Mouse (Mus musculus) liver, postnatal 0 days (tissue): ENCODE results near the gene Ndp. TPM values are rescaled to one million over a fixed set of nuclear protein-coding genes. Genes with fewer than 3 reads are reported as not detected.

Source experiments
- ATAC-seq: fragments of 200-750 bp; cut with Nextera tagmentation; 2 replicates; pipeline ENCODE4 v1.8.0; 2017; ENCODE audit warnings: mild to moderate bottlenecking, moderate library complexity
- DNase-seq: peaks from one replicate; pipeline ENCODE4 v3.0.0-alpha.2; 2016
- H3K27ac ChIP-seq: fragments of 300-500 bp; sonication (generic); 2 replicates; pipeline ENCODE4 v1.5.1; 2014; ENCODE audit warnings: antibody characterized with exemption, moderate library complexity, mild to moderate bottlenecking, low read depth
- H3K27me3 ChIP-seq: fragments of 300-500 bp; sonication (generic); 2 replicates; pipeline ENCODE4 v1.6.1; 2014; ENCODE audit warnings: low read length, control low read depth, mixed read lengths; ENCODE audit not compliant: insufficient read depth
- H3K36me3 ChIP-seq: fragments of 300-500 bp; sonication (generic); replicated peaks from 2 replicates; pipeline ENCODE4 v1.6.1; 2014; ENCODE audit warnings: mild to moderate bottlenecking, control low read depth, low read length, moderate library complexity, mixed read lengths; ENCODE audit not compliant: insufficient read depth
- H3K4me1 ChIP-seq: fragments of 300-500 bp; sonication (generic); 2 replicates; pipeline ENCODE4 v1.6.1; 2014; ENCODE audit warnings: antibody characterized with exemption, mild to moderate bottlenecking, control low read depth; ENCODE audit not compliant: insufficient read depth
- H3K4me2 ChIP-seq: fragments of 300-500 bp; sonication (generic); 2 replicates; pipeline ENCODE4 v1.6.1; 2014; ENCODE audit warnings: low read depth, mild to moderate bottlenecking, low read length, moderate library complexity, mixed read lengths
- H3K4me3 ChIP-seq: fragments of 300-500 bp; sonication (generic); 2 replicates; pipeline ENCODE4 v1.5.1; 2014; ENCODE audit warnings: low read depth, low read length
- H3K9ac ChIP-seq: fragments of 300-500 bp; sonication (generic); replicated peaks from 2 replicates; pipeline ENCODE4 v1.6.1; 2014; ENCODE audit warnings: mild to moderate bottlenecking, moderate library complexity
- H3K9me3 ChIP-seq: fragments of 300-500 bp; sonication (generic); 2 replicates; pipeline ENCODE4 v1.6.1; 2016; ENCODE audit warnings: mild to moderate bottlenecking, control low read depth, low read length, mixed read lengths
- CTCF ChIP-seq: sonication (generic); IDR thresholded peaks from 2 replicates; pipeline ENCODE4 v1.5.1; 2016; ENCODE audit warnings: antibody characterized with exemption, low read depth
- EP300 ChIP-seq: IDR thresholded peaks from 2 replicates; pipeline ENCODE4 v1.6.1; 2016; ENCODE audit warnings: antibody characterized with exemption, low read depth, mild to moderate bottlenecking
- WGBS: fragments of 180-500 bp; shearing (Covaris S2); extraction: QIAGEN DNeasy Blood & Tissue Kit; methylation state at CpG from one replicate; pipeline ENCODE4 v1.1.7; 2014; ENCODE audit not compliant: insufficient replicate concordance; 5-methylcytosine and 5-hydroxymethylcytosine counted together
- polyA plus RNA-seq: library from polyadenylated mRNA; unstranded; fragments of >200 nt; fragmentation: Nextera tagmentation; extraction: Ambion mirVana; gene quantifications from 2 replicates; pipeline ENCODE4 v1.2.1, GENCODE M21; 2015

The Ndp gene
- polyA plus RNA-seq, result not detected in 2 replicates

GRCm38 (mm10) chrX:16911241-16911873 lies at the start of gene Ndp:
TSS of gene Ndp (minus strand) at chrX:16911774.
- 14% methylated on average over 13 of the region's 13 CpGs for WGBS
- TF ChIP-seq CTCF, result no peak
- TF ChIP-seq EP300, result no peak
- peaks cover 2% of the 10 kb centered on the region; the same call in 1 of the 2 replicates for H3K27me3 ChIP-seq
- no peak within 1 kb of the TSS for H3K4me2 ChIP-seq
- no peak within 1 kb of the TSS for H3K9ac ChIP-seq
- ATAC-seq (no peak), DNase-seq (no peak)
- H3K9me3 ChIP-seq, result no peaks in the 10 kb centered on the region
- no peaks in the 10 kb centered on the region for H3K4me1 ChIP-seq
- H3K27ac ChIP-seq, result no peak within 1 kb of the TSS
- H3K36me3 ChIP-seq, result no peaks in the 10 kb centered on the region
- H3K4me3 ChIP-seq, result no peak within 1 kb of the TSS

GRCm38 (mm10) chrX:16954767-16955166 lies 43.2 kb upstream of the Ndp start:
- WGBS, result 56% methylated on average over 2 of the region's 2 CpGs
- DNase-seq (no peak), ATAC-seq (no peak)

GRCm38 (mm10) chrX:16918006-16918405 lies 6.4 kb upstream of the Ndp start:
- no peak for ATAC-seq
- no peak overlapping the region for H3K4me3 ChIP-seq
- TF ChIP-seq CTCF, result no peak
- TF ChIP-seq EP300, result no peak
- no peaks in the 10 kb centered on the region for H3K9me3 ChIP-seq
- H3K9ac ChIP-seq, result no peak overlapping the region
- DNase-seq, result no peak
- H3K4me2 ChIP-seq, result no peak overlapping the region
- no peaks in the 10 kb centered on the region for H3K4me1 ChIP-seq
- no peak overlapping the region for H3K27ac ChIP-seq
- 0 out of 2 replicates have a peak, but pooled peaks cover 2% of the 10 kb centered on the region for H3K27me3 ChIP-seq
- no peaks in the 10 kb centered on the region for H3K36me3 ChIP-seq

More at GRCm38 (mm10) chrX:16954767-16955166, 43.2 kb upstream of the Ndp start:
- Histone ChIP-seq H3K27me3 (no peaks in the 10 kb centered on the region), H3K4me3 (no peak overlapping the region), H3K36me3 (no peaks in the 10 kb centered on the region), H3K9me3 (no peaks in the 10 kb centered on the region), H3K4me2 (no peak overlapping the region), H3K9ac (no peak overlapping the region), H3K4me1 (no peaks in the 10 kb centered on the region), H3K27ac (no peak overlapping the region)
- no peak for TF ChIP-seq EP300
- no peak for TF ChIP-seq CTCF

- Histone ChIP-seq H3K9ac (no peak overlapping the region), H3K27ac (no peak overlapping the region), H3K4me3 (no peak overlapping the region), H3K9me3 (no peaks in the 10 kb centered on the region), H3K36me3 (no peaks in the 10 kb centered on the region), H3K4me1 (no peaks in the 10 kb centered on the region), H3K4me2 (no peak overlapping the region), H3K27me3 (peaks cover 2% of the 10 kb centered on the region; the same call in 1 of the 2 replicates)
- 39% methylated on average over 1 of the region's 1 CpGs for WGBS
- DNase-seq (no peak), ATAC-seq (no peak)
- TF ChIP-seq EP300, result no peak
- no peak for TF ChIP-seq CTCF
Observed at GRCm38 (mm10) chrX:16913118-16913517, 1.5 kb upstream of the Ndp start.

- H3K4me1 ChIP-seq, result no peaks in the 10 kb centered on the region
- no peak overlapping the region for H3K4me3 ChIP-seq
- H3K9me3 ChIP-seq, result no peaks in the 10 kb centered on the region
- ATAC-seq, result no peak
- no peaks in the 10 kb centered on the region for H3K36me3 ChIP-seq
- DNase-seq, result no peak
- TF ChIP-seq CTCF (no peak), EP300 (no peak)
- H3K27ac ChIP-seq, result no peak overlapping the region
- 46% methylated on average over 4 of the region's 4 CpGs for WGBS
- H3K4me2 ChIP-seq, result no peak overlapping the region
- peaks cover 2% of the 10 kb centered on the region; the same call in 1 of the 2 replicates for H3K27me3 ChIP-seq
- H3K9ac ChIP-seq, result no peak overlapping the region
Observed at GRCm38 (mm10) chrX:16911911-16912310, 337 bp upstream of the Ndp start.

- TF ChIP-seq CTCF, result no peak
- no peak for TF ChIP-seq EP300
- no peak overlapping the region for H3K4me3 ChIP-seq
- DNase-seq (no peak), ATAC-seq (no peak)
- H3K9me3 ChIP-seq, result no peaks in the 10 kb centered on the region
- H3K27ac ChIP-seq, result no peak overlapping the region
- no peaks in the 10 kb centered on the region for H3K36me3 ChIP-seq
- H3K4me2 ChIP-seq, result no peak overlapping the region
- H3K27me3 ChIP-seq, result peaks cover 2% of the 10 kb centered on the region; the same call in 1 of the 2 replicates
- no peak overlapping the region for H3K9ac ChIP-seq
- H3K4me1 ChIP-seq, result no peaks in the 10 kb centered on the region
- 19% methylated on average over 18 of the region's 18 CpGs for WGBS
Observed at GRCm38 (mm10) chrX:16910211-16911095, 1.1 kb downstream of the Ndp start.
